Mouse (Mus musculus): ENCODE measurements around the gene Zfp13. TPM values are rescaled to one million over a fixed set of nuclear protein-coding genes. Genes with fewer than 3 reads are reported as not detected.
"Not testable (repeated sequence)": the region's sequence is repeated elsewhere in the genome, so short reads cannot be mapped to it uniquely, and the experiment has no call there.

Zfp13 gene
- polyA plus RNA-seq, 1 experiment, result 1.2 TPM

GRCm38 (mm10) chr17:23610361-23610800 lies 11.1 kb upstream of the Zfp13 start:
- TF ChIP-seq CTCF (IDR thresholded peaks at IDR 0.05; ENCODE audit: low read depth, low read length) (peak; percentile 72), POLR2A (IDR thresholded peaks at IDR 0.05; ENCODE audit: borderline replicate concordance, low read depth, low read length) (no peak)
- H3K4me3 ChIP-seq (ENCODE audit: insufficient read depth, low read length), result 0 out of 2 replicates have a peak overlapping the region, but pooled peaks have one; percentile 23
- no peaks in the 10 kb centered on the region; the same call in 1 of the 2 replicates for H3K4me1 ChIP-seq (ENCODE audit: control insufficient read depth, insufficient read depth, low read length)
- no peak overlapping the region for H3K27ac ChIP-seq (ENCODE audit: insufficient read depth, low read depth, low read length)

GRCm38 (mm10) chr17:23609612-23610011 lies 10.3 kb upstream of the Zfp13 start:
- H3K4me3 ChIP-seq (ENCODE audit: insufficient read depth, low read length), result no peak overlapping the region
- no peak for TF ChIP-seq POLR2A (IDR thresholded peaks at IDR 0.05; ENCODE audit: borderline replicate concordance, low read depth, low read length)
- TF ChIP-seq CTCF (IDR thresholded peaks at IDR 0.05; ENCODE audit: low read depth, low read length), result no peak
- H3K27ac ChIP-seq (ENCODE audit: insufficient read depth, low read depth, low read length), result no peak overlapping the region
- H3K4me1 ChIP-seq (ENCODE audit: control insufficient read depth, insufficient read depth, low read length), result no peaks in the 10 kb centered on the region; the same call in 1 of the 2 replicates

- H3K4me3 ChIP-seq (ENCODE audit: insufficient read depth, low read length), result no peak overlapping the region
- H3K27ac ChIP-seq (ENCODE audit: insufficient read depth, low read depth, low read length), result no peak overlapping the region
- TF ChIP-seq CTCF (IDR thresholded peaks at IDR 0.05; ENCODE audit: low read depth, low read length) (no peak), POLR2A (IDR thresholded peaks at IDR 0.05; ENCODE audit: borderline replicate concordance, low read depth, low read length) (no peak)
- no peaks in the 10 kb centered on the region for H3K4me1 ChIP-seq (ENCODE audit: control insufficient read depth, insufficient read depth, low read length)
These were observed 5.9 kb upstream of the Zfp13 start for GRCm38 (mm10) chr17:23605220-23605619.

- peaks cover 7% of the 10 kb centered on the region for H3K4me1 ChIP-seq (ENCODE audit: control insufficient read depth, insufficient read depth, low read length)
- no peak overlapping the region for H3K27ac ChIP-seq (ENCODE audit: insufficient read depth, low read depth, low read length)
- H3K4me3 ChIP-seq (ENCODE audit: insufficient read depth, low read length), result no peak overlapping the region
- TF ChIP-seq POLR2A (IDR thresholded peaks at IDR 0.05; ENCODE audit: borderline replicate concordance, low read depth, low read length) (no peak), CTCF (IDR thresholded peaks at IDR 0.05; ENCODE audit: low read depth, low read length) (no peak)
These were observed 5.1 kb upstream of the Zfp13 start for GRCm38 (mm10) chr17:23604394-23604793.

- Histone ChIP-seq H3K4me3 (ENCODE audit: insufficient read depth, low read length) (no peak overlapping the region), H3K4me1 (ENCODE audit: control insufficient read depth, insufficient read depth, low read length) (peaks cover 8% of the 10 kb centered on the region), H3K27ac (ENCODE audit: insufficient read depth, low read depth, low read length) (no peak overlapping the region)
- TF ChIP-seq POLR2A (IDR thresholded peaks at IDR 0.05; ENCODE audit: borderline replicate concordance, low read depth, low read length), result no peak
- TF ChIP-seq CTCF (IDR thresholded peaks at IDR 0.05; ENCODE audit: low read depth, low read length), result no peak
These were observed 4.3 kb upstream of the Zfp13 start for GRCm38 (mm10) chr17:23603542-23603941.

GRCm38 (mm10) chr17:23603077-23603476 lies 3.8 kb upstream of the Zfp13 start:
- Histone ChIP-seq H3K27ac (ENCODE audit: insufficient read depth, low read depth, low read length) (no peak overlapping the region), H3K4me3 (ENCODE audit: insufficient read depth, low read length) (no peak overlapping the region), H3K4me1 (ENCODE audit: control insufficient read depth, insufficient read depth, low read length) (peaks cover 10% of the 10 kb centered on the region)
- TF ChIP-seq POLR2A (IDR thresholded peaks at IDR 0.05; ENCODE audit: borderline replicate concordance, low read depth, low read length) (no peak), CTCF (IDR thresholded peaks at IDR 0.05; ENCODE audit: low read depth, low read length) (no peak)

- H3K4me3 ChIP-seq (ENCODE audit: insufficient read depth, low read length), result no peak overlapping the region
- no peak overlapping the region for H3K27ac ChIP-seq (ENCODE audit: insufficient read depth, low read depth, low read length)
- peaks cover 10% of the 10 kb centered on the region for H3K4me1 ChIP-seq (ENCODE audit: control insufficient read depth, insufficient read depth, low read length)
- no peak for TF ChIP-seq POLR2A (IDR thresholded peaks at IDR 0.05; ENCODE audit: borderline replicate concordance, low read depth, low read length)
- no peak for TF ChIP-seq CTCF (IDR thresholded peaks at IDR 0.05; ENCODE audit: low read depth, low read length)
These were observed 2.7 kb upstream of the Zfp13 start for GRCm38 (mm10) chr17:23601836-23602585.

- Histone ChIP-seq H3K27ac (ENCODE audit: insufficient read depth, low read depth, low read length) (no peak within 1 kb of the TSS), H3K4me1 (ENCODE audit: control insufficient read depth, insufficient read depth, low read length) (peaks cover 10% of the 10 kb centered on the region), H3K4me3 (ENCODE audit: insufficient read depth, low read length) (no peak within 1 kb of the TSS)
- TF ChIP-seq POLR2A (IDR thresholded peaks at IDR 0.05; ENCODE audit: borderline replicate concordance, low read depth, low read length) (no peak), CTCF (IDR thresholded peaks at IDR 0.05; ENCODE audit: low read depth, low read length) (no peak)
These were observed 1.6 kb upstream of the Zfp13 start, which contains the start of gene Zscan10 for GRCm38 (mm10) chr17:23600641-23601622. Zscan10 (plus strand) TSS chr17:23600856.

GRCm38 (mm10) chr17:23599605-23600063 lies 347 bp upstream of the Zfp13 start:
- Histone ChIP-seq H3K4me1 (ENCODE audit: control insufficient read depth, insufficient read depth, low read length) (peaks cover 10% of the 10 kb centered on the region), H3K4me3 (ENCODE audit: insufficient read depth, low read length) (peak overlapping the region; percentile 69), H3K27ac (ENCODE audit: insufficient read depth, low read depth, low read length) (peak overlapping the region; percentile 50)
- TF ChIP-seq POLR2A (IDR thresholded peaks at IDR 0.05; ENCODE audit: borderline replicate concordance, low read depth, low read length), result no peak

- H3K4me1 ChIP-seq (ENCODE audit: control insufficient read depth, insufficient read depth, low read length), result peaks cover 22% of the 10 kb centered on the region
- not testable (repeated sequence) for H3K27ac ChIP-seq (ENCODE audit: insufficient read depth, low read depth, low read length); H3K4me3 ChIP-seq (ENCODE audit: insufficient read depth, low read length)
These were observed 4.1 kb downstream of the Zfp13 start for GRCm38 (mm10) chr17:23595139-23595538.

All from bone marrow macrophage, adult 2 months (primary cell).